Mouse (Mus musculus) ES-Bruce4 (cell line): ENCODE measurements at regions not wholly inside any gene's neighbourhood (a gene's known extent, or its start where the extent isn't known, plus 50 kb on each side); places are given as distances from the start of the nearest gene placed in this dataset.

Source experiments
- CTCF ChIP-seq: IDR thresholded peaks from one replicate; pipeline ENCODE4 v1.8.1; 2011; ENCODE audit warnings: low read depth, low read length
- EP300 ChIP-seq: IDR thresholded peaks from 2 replicates; pipeline ENCODE4 v1.6.1; 2011; ENCODE audit warnings: low read depth, low read length; ENCODE audit not compliant: insufficient read depth
- POLR2A ChIP-seq: IDR thresholded peaks from one replicate; pipeline ENCODE4 v1.8.1; 2011; ENCODE audit warnings: low read length; ENCODE audit not compliant: insufficient read depth

DNA sequence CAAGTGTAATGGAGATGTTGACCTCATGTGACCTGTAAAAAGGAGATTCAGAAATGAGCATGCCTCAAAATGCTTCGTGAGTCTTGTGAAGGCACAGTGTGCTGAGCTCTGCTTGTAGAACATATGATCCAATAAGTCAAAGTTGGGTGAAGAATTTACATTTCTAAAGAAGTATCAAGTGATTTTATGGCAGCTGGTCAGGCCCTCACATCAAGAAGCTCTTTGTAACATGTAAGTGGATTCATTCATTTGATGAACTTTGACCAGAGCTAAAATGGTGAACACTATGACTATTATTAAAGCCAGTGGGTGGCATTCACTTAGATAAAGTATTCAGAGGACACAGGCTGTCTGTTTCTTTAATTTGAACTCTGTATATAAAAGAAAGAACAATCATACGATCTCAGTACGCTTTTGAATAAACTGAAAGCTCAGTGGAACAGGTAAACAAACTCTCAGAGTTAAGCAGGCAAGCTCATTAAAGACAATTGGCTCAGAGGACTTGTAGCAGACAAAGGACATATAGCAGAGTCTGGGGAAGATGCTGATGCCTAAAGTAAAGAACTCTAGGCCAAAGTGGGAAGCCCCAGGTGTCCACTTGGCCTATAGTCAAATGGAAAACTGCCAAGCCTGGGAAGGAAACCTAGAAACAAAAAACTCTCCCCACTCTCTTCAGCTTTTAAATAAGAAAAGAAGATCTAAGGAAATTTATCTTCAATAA lies 2398.2 kb downstream of the Cntnap5b start:
- TF ChIP-seq POLR2A (no peak), CTCF (no peak), EP300 (no peak)
